Mouse (Mus musculus) liver, embryonic 13.5 days (tissue): ENCODE data around the gene Bach2. TPM values are rescaled to one million over a fixed set of nuclear protein-coding genes. Genes with fewer than 3 reads are reported as not detected.

Experiments
- ATAC-seq: fragments of 200-750 bp; cut with Nextera tagmentation; 2 replicates; pipeline ENCODE4 v1.8.0; 2017; ENCODE audit warnings: low read depth, mild to moderate bottlenecking, moderate number of reproducible peaks, moderate library complexity
- DNase-seq: peaks from one replicate; pipeline ENCODE4 v3.0.0; 2022
- H3K27ac ChIP-seq: fragments of 300-500 bp; sonication (generic); 2 replicates; pipeline ENCODE4 v1.5.1; 2015; ENCODE audit warnings: moderate library complexity, mild to moderate bottlenecking, inconsistent platforms
- H3K27me3 ChIP-seq: fragments of 300-500 bp; sonication (generic); 2 replicates; pipeline ENCODE4 v1.6.1; 2015; ENCODE audit warnings: mild to moderate bottlenecking, inconsistent platforms
- H3K36me3 ChIP-seq: fragments of 300-500 bp; sonication (generic); 2 replicates; pipeline ENCODE4 v1.6.1; 2015; ENCODE audit warnings: mild to moderate bottlenecking, inconsistent platforms
- H3K4me1 ChIP-seq: fragments of 300-500 bp; sonication (generic); replicated peaks from 2 replicates; pipeline ENCODE4 v1.6.1; 2015; ENCODE audit warnings: inconsistent platforms
- H3K4me2 ChIP-seq: fragments of 300-500 bp; sonication (generic); 2 replicates; pipeline ENCODE4 v1.6.1; 2015; ENCODE audit warnings: inconsistent platforms, mild to moderate bottlenecking, moderate library complexity
- H3K4me3 ChIP-seq: fragments of 300-500 bp; sonication (generic); replicated peaks from 2 replicates; pipeline ENCODE4 v1.5.1; 2015; ENCODE audit warnings: mild to moderate bottlenecking, inconsistent platforms
- H3K9ac ChIP-seq: fragments of 300-500 bp; sonication (generic); 2 replicates; pipeline ENCODE4 v1.6.1; 2015; ENCODE audit warnings: mild to moderate bottlenecking, inconsistent platforms
- H3K9me3 ChIP-seq: fragments of 300-500 bp; sonication (generic); replicated peaks from 2 replicates; pipeline ENCODE4 v1.6.1; 2016; ENCODE audit warnings: inconsistent platforms
- WGBS: fragments of 180-500 bp; shearing (Covaris S2); methylation state at CpG from one replicate; pipeline ENCODE4 v1.1.7; 2015; ENCODE audit not compliant: insufficient replicate concordance; 5-methylcytosine and 5-hydroxymethylcytosine counted together
- polyA plus RNA-seq: library from polyadenylated mRNA; unstranded; fragments of >200 nt; fragmentation: Nextera tagmentation; extraction: Ambion mirVana; gene quantifications from 2 replicates; pipeline ENCODE4 v1.2.1, GENCODE M21; 2015

The Bach2 gene
- polyA plus RNA-seq, 1 experiment from 2014 or later, result 1.2 TPM

GRCm38 (mm10) chr4:32365144-32365907 is 126.7 kb downstream of the Bach2 start:
- no peak overlapping the region for H3K27ac ChIP-seq
- ATAC-seq (no peak), DNase-seq (no peak)
- peaks cover 3% of the 10 kb centered on the region; the same call in 1 of the 2 replicates for H3K27me3 ChIP-seq
- H3K9ac ChIP-seq, result no peak overlapping the region
- no peak overlapping the region for H3K4me3 ChIP-seq
- no peak overlapping the region for H3K4me2 ChIP-seq
- H3K9me3 ChIP-seq, result no peaks in the 10 kb centered on the region
- no peaks in the 10 kb centered on the region for H3K36me3 ChIP-seq
- 25% methylated on average over 13 of the region's 13 CpGs for WGBS
- peaks cover 10% of the 10 kb centered on the region for H3K4me1 ChIP-seq

GRCm38 (mm10) chr4:32366176-32366575 is 127.6 kb downstream of the Bach2 start:
- ATAC-seq (no peak), DNase-seq (no peak)
- 66% methylated on average over 2 of the region's 2 CpGs for WGBS
- Histone ChIP-seq H3K9me3 (no peaks in the 10 kb centered on the region), H3K4me1 (peaks cover 10% of the 10 kb centered on the region), H3K36me3 (no peaks in the 10 kb centered on the region), H3K27me3 (peaks cover 3% of the 10 kb centered on the region; the same call in 1 of the 2 replicates), H3K4me3 (no peak overlapping the region), H3K9ac (no peak overlapping the region), H3K4me2 (no peak overlapping the region), H3K27ac (no peak overlapping the region)

GRCm38 (mm10) chr4:32368345-32368744 is 129.7 kb downstream of the Bach2 start:
- no peak overlapping the region for H3K27ac ChIP-seq
- no peaks in the 10 kb centered on the region for H3K36me3 ChIP-seq
- peaks cover 10% of the 10 kb centered on the region for H3K4me1 ChIP-seq
- H3K4me2 ChIP-seq, result no peak overlapping the region
- peaks cover 3% of the 10 kb centered on the region; the same call in 1 of the 2 replicates for H3K27me3 ChIP-seq
- no peak overlapping the region for H3K9ac ChIP-seq
- DNase-seq (no peak), ATAC-seq (no peak)
- no peaks in the 10 kb centered on the region for H3K9me3 ChIP-seq
- WGBS, result 67% methylated on average over 8 of the region's 8 CpGs
- H3K4me3 ChIP-seq, result no peak overlapping the region

- no peak for DNase-seq
- H3K4me2 ChIP-seq, result no peak overlapping the region
- no peaks in the 10 kb centered on the region for H3K27me3 ChIP-seq
- H3K4me1 ChIP-seq, result peaks cover 4% of the 10 kb centered on the region; the same call in 1 of the 2 replicates
- no peaks in the 10 kb centered on the region for H3K9me3 ChIP-seq
- H3K4me3 ChIP-seq, result no peak overlapping the region
- no peaks in the 10 kb centered on the region for H3K36me3 ChIP-seq
- H3K9ac ChIP-seq, result no peak overlapping the region
- 26% methylated on average over 7 of the region's 7 CpGs for WGBS
- no peak for ATAC-seq
- H3K27ac ChIP-seq, result no peak overlapping the region
Observed at GRCm38 (mm10) chr4:32373085-32373484, 134.5 kb downstream of the Bach2 start.

- H3K4me2 ChIP-seq, result no peak overlapping the region
- H3K36me3 ChIP-seq, result no peaks in the 10 kb centered on the region
- no peak overlapping the region for H3K27ac ChIP-seq
- DNase-seq (no peak), ATAC-seq (no peak)
- no peak overlapping the region for H3K4me3 ChIP-seq
- no peaks in the 10 kb centered on the region for H3K9me3 ChIP-seq
- WGBS, result 34% methylated on average over 3 of the region's 3 CpGs
- no peak overlapping the region for H3K9ac ChIP-seq
- peaks cover 4% of the 10 kb centered on the region; the same call in 1 of the 2 replicates for H3K4me1 ChIP-seq
- H3K27me3 ChIP-seq, result no peaks in the 10 kb centered on the region
Observed at GRCm38 (mm10) chr4:32373527-32373926, 134.9 kb downstream of the Bach2 start.

- H3K27ac ChIP-seq, result no peak overlapping the region
- no peaks in the 10 kb centered on the region for H3K27me3 ChIP-seq
- no peak overlapping the region for H3K4me2 ChIP-seq
- 72% methylated on average over 10 of the region's 10 CpGs for WGBS
- H3K9ac ChIP-seq, result no peak overlapping the region
- peaks cover 4% of the 10 kb centered on the region; the same call in 1 of the 2 replicates for H3K4me1 ChIP-seq
- no peak for DNase-seq
- H3K9me3 ChIP-seq, result no peaks in the 10 kb centered on the region
- no peaks in the 10 kb centered on the region for H3K36me3 ChIP-seq
- no peak overlapping the region for H3K4me3 ChIP-seq
- no peak for ATAC-seq
Observed at GRCm38 (mm10) chr4:32374751-32375582, 136.4 kb downstream of the Bach2 start.

- H3K9me3 ChIP-seq, result no peaks in the 10 kb centered on the region
- no peak overlapping the region for H3K4me3 ChIP-seq
- no peak overlapping the region for H3K9ac ChIP-seq
- ATAC-seq (no peak), DNase-seq (no peak)
- H3K27me3 ChIP-seq, result no peaks in the 10 kb centered on the region
- H3K4me1 ChIP-seq, result peaks cover 4% of the 10 kb centered on the region; the same call in 1 of the 2 replicates
- no peak overlapping the region for H3K27ac ChIP-seq
- no peaks in the 10 kb centered on the region for H3K36me3 ChIP-seq
- H3K4me2 ChIP-seq, result no peak overlapping the region
- WGBS, result 72% methylated on average over 16 of the region's 16 CpGs
Observed at GRCm38 (mm10) chr4:32375721-32376526, 137.3 kb downstream of the Bach2 start.

- 35% methylated on average over 6 of the region's 6 CpGs for WGBS
- H3K27me3 ChIP-seq, result no peaks in the 10 kb centered on the region
- ATAC-seq (no peak), DNase-seq (no peak)
- H3K27ac ChIP-seq, result no peak overlapping the region
- H3K4me1 ChIP-seq, result peaks cover 4% of the 10 kb centered on the region; the same call in 1 of the 2 replicates
- H3K9ac ChIP-seq, result no peak overlapping the region
- no peaks in the 10 kb centered on the region for H3K36me3 ChIP-seq
- H3K4me3 ChIP-seq, result no peak overlapping the region
- H3K4me2 ChIP-seq, result no peak overlapping the region
- H3K9me3 ChIP-seq, result no peaks in the 10 kb centered on the region
Observed at GRCm38 (mm10) chr4:32376527-32376948, 137.9 kb downstream of the Bach2 start.

GRCm38 (mm10) chr4:32379140-32379539 is 140.5 kb downstream of the Bach2 start:
- Histone ChIP-seq H3K4me2 (no peak overlapping the region), H3K9me3 (no peaks in the 10 kb centered on the region), H3K36me3 (no peaks in the 10 kb centered on the region), H3K27ac (no peak overlapping the region), H3K4me1 (no peaks in the 10 kb centered on the region), H3K9ac (no peak overlapping the region), H3K4me3 (no peak overlapping the region), H3K27me3 (no peaks in the 10 kb centered on the region)
- no peak for DNase-seq
- WGBS, result 66% methylated on average over 7 of the region's 7 CpGs
- no peak for ATAC-seq

- WGBS, result 61% methylated on average over 16 of the region's 16 CpGs
- no peak overlapping the region for H3K9ac ChIP-seq
- ATAC-seq (no peak), DNase-seq (no peak)
- no peak overlapping the region for H3K4me3 ChIP-seq
- H3K9me3 ChIP-seq, result no peaks in the 10 kb centered on the region
- no peaks in the 10 kb centered on the region for H3K27me3 ChIP-seq
- H3K4me2 ChIP-seq, result no peak overlapping the region
- H3K4me1 ChIP-seq, result peaks cover 10% of the 10 kb centered on the region; the same call in 1 of the 2 replicates
- no peak overlapping the region for H3K27ac ChIP-seq
- no peaks in the 10 kb centered on the region for H3K36me3 ChIP-seq
Observed at GRCm38 (mm10) chr4:32381666-32382381, 143.2 kb downstream of the Bach2 start.
